Mouse (Mus musculus): ENCODE results near the gene Spata21. TPM values are rescaled to one million over a fixed set of nuclear protein-coding genes. Genes with fewer than 3 reads are reported as not detected.

Spata21 gene
- polyA plus RNA-seq, 1 experiment from 2014 or later = not detected

- Histone ChIP-seq H3K4me3 (replicated peaks) (peak within 1 kb of the TSS; percentile 99), H3K4me2 (replicated peaks) (peak within 1 kb of the TSS; percentile 85), H3K27ac (peak within 1 kb of the TSS; percentile 97), H3K4me1 (replicated peaks) (no peaks in the 10 kb centered on the region; the same call in 1 of the 2 replicates), H3K9me3 (no peaks in the 10 kb centered on the region), H3K27me3 (replicated peaks) (no peaks in the 10 kb centered on the region), H3K9ac (peak within 1 kb of the TSS; percentile 99), H3K36me3 (no peaks in the 10 kb centered on the region)
- 5% methylated on average over 58 of the region's 58 CpGs for WGBS
- peak; percentile 93 for ATAC-seq
Observed at GRCm38 (mm10) chr4:141147112-141148008, 59.2 kb downstream of the Spata21 start, which contains the start of gene Fbxo42. Gene Fbxo42, plus strand, starts transcription at chr4:141147913.

DNA sequence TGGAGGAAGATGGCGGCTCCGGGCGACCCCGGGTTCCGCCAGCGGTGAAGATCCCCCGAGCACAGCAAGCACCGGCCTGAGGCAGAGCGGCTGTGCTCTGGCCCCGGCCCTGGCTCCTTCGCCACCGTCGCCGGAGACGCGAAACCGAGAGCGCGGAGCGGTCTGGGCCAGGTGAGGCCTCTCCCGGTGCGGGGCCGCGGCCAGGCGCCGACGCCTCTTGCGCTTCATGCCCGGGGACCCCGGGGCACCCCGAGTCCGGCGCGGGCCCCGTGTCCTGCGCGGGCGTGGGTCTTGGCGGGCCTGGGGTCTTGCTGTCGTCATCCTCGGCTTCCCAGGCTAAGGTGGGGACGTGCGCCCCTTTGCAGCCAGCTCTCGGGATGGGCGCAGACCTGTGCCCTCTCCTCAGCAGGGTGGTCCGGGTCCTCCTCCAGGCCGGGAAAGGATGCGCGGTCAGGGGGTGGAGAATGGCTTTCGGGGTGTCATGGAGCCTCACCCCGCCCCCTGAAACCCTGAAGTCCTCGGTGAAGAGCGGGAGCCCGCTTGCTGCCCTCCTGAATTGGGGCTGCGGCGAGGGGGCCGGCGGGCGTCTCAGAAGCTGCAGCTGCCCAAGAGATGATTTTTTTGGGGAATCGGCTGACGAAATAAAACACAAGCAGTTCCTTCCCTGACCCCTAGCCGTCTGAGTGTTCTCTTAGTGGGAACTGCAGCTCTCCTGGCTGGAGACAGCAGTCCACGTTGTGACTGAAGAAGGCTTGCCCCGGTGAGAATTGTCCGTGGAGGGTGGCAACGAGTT lies 60.1 kb downstream of the Spata21 start:
- Histone ChIP-seq H3K4me3 (replicated peaks) (peak overlapping the region; percentile 99), H3K9me3 (no peaks in the 10 kb centered on the region), H3K9ac (peak overlapping the region; percentile 99), H3K27me3 (replicated peaks) (no peaks in the 10 kb centered on the region), H3K4me1 (replicated peaks) (no peaks in the 10 kb centered on the region; the same call in 1 of the 2 replicates), H3K27ac (peak overlapping the region; percentile 97), H3K36me3 (no peaks in the 10 kb centered on the region), H3K4me2 (replicated peaks) (peak overlapping the region; percentile 85)
- ATAC-seq = peak; percentile 82
- under 1% methylated on average over 66 of the region's 66 CpGs for WGBS

GRCm38 (mm10) chr4:141149116-141149515 lies 61.0 kb downstream of the Spata21 start:
- 20% methylated on average over 7 of the region's 7 CpGs for WGBS
- Histone ChIP-seq H3K36me3 (no peaks in the 10 kb centered on the region), H3K9me3 (no peaks in the 10 kb centered on the region), H3K4me3 (replicated peaks) (peak overlapping the region; percentile 99), H3K4me1 (replicated peaks) (no peaks in the 10 kb centered on the region; the same call in 1 of the 2 replicates), H3K27me3 (replicated peaks) (no peaks in the 10 kb centered on the region), H3K4me2 (replicated peaks) (peak overlapping the region; percentile 85), H3K9ac (peak overlapping the region; percentile 99), H3K27ac (no peak overlapping the region)
- no peak for ATAC-seq

- no peak for ATAC-seq
Observed at GRCm38 (mm10) chr4:141157485-141157884, 69.4 kb downstream of the Spata21 start.

GRCm38 (mm10) chr4:141158609-141159008 lies 70.5 kb downstream of the Spata21 start:
- no peaks in the 10 kb centered on the region for H3K27me3 ChIP-seq (replicated peaks)
- H3K4me2 ChIP-seq (replicated peaks) = peak overlapping the region; percentile 24; the same call in 1 of the 2 replicates
- peak overlapping the region; percentile 83 for H3K27ac ChIP-seq
- H3K4me1 ChIP-seq (replicated peaks) = peaks cover 30% of the 10 kb centered on the region
- H3K4me3 ChIP-seq (replicated peaks) = no peak overlapping the region
- no peaks in the 10 kb centered on the region for H3K36me3 ChIP-seq
- WGBS = 58% methylated on average over 2 of the region's 2 CpGs
- 0 out of 2 replicates have a peak overlapping the region, but pooled peaks have one; percentile 0 for H3K9ac ChIP-seq
- ATAC-seq = peak; percentile 65
- no peaks in the 10 kb centered on the region for H3K9me3 ChIP-seq

More at GRCm38 (mm10) chr4:141157485-141157884, 69.4 kb downstream of the Spata21 start:
- no peaks in the 10 kb centered on the region for H3K36me3 ChIP-seq
- no peaks in the 10 kb centered on the region for H3K9me3 ChIP-seq
- peaks cover 30% of the 10 kb centered on the region for H3K4me1 ChIP-seq (replicated peaks)
- H3K27ac ChIP-seq = peak overlapping the region; percentile 83
- WGBS = 56% methylated on average over 4 of the region's 4 CpGs
- no peak overlapping the region for H3K4me3 ChIP-seq (replicated peaks)
- no peaks in the 10 kb centered on the region for H3K27me3 ChIP-seq (replicated peaks)
- no peak overlapping the region for H3K9ac ChIP-seq
- no peak overlapping the region for H3K4me2 ChIP-seq (replicated peaks)

GRCm38 (mm10) chr4:141159093-141159492 lies 71.0 kb downstream of the Spata21 start:
- WGBS = 31% methylated on average over 11 of the region's 11 CpGs
- peak overlapping the region; percentile 83 for H3K27ac ChIP-seq
- H3K27me3 ChIP-seq (replicated peaks) = no peaks in the 10 kb centered on the region
- H3K36me3 ChIP-seq = 0 out of 2 replicates have a peak, but pooled peaks cover 3% of the 10 kb centered on the region
- 0 out of 2 replicates have a peak overlapping the region, but pooled peaks have one; percentile 0 for H3K9ac ChIP-seq
- H3K4me1 ChIP-seq (replicated peaks) = peaks cover 30% of the 10 kb centered on the region
- ATAC-seq = peak; percentile 86
- no peak overlapping the region for H3K4me3 ChIP-seq (replicated peaks)
- H3K9me3 ChIP-seq = no peaks in the 10 kb centered on the region
- H3K4me2 ChIP-seq (replicated peaks) = peak overlapping the region; percentile 24; the same call in 1 of the 2 replicates

DNA sequence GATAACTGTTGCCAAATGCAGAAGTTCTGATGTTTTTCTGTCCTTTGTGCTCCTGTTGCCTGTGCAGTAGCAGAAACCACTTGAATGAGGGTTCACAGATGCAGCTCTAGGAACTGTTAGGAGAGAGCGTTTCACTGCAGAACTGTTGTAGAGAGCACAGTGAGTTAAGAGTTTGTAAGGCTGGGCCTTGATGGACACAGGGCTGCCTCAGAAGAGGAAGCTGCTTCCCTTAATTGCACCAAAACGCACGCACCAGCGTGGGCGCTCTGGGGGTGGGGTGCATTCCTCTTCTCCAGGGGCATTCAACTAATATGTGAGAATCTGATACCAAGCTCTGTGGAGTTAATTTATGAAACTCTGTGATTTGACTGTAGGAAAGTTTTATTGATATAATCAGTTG lies 71.5 kb downstream of the Spata21 start:
- 34% methylated on average over 5 of the region's 5 CpGs for WGBS
- peaks cover 30% of the 10 kb centered on the region for H3K4me1 ChIP-seq (replicated peaks)
- no peaks in the 10 kb centered on the region for H3K9me3 ChIP-seq
- 0 out of 2 replicates have a peak, but pooled peaks cover 3% of the 10 kb centered on the region for H3K36me3 ChIP-seq
- H3K9ac ChIP-seq = no peak overlapping the region
- H3K27me3 ChIP-seq (replicated peaks) = no peaks in the 10 kb centered on the region
- H3K4me2 ChIP-seq (replicated peaks) = no peak overlapping the region
- no peak overlapping the region for H3K4me3 ChIP-seq (replicated peaks)
- H3K27ac ChIP-seq = peak overlapping the region; percentile 83
- ATAC-seq = no peak

GRCm38 (mm10) chr4:141160193-141160592 lies 72.1 kb downstream of the Spata21 start:
- no peak overlapping the region for H3K27ac ChIP-seq
- H3K27me3 ChIP-seq (replicated peaks) = no peaks in the 10 kb centered on the region
- H3K4me3 ChIP-seq (replicated peaks) = no peak overlapping the region
- WGBS = 82% methylated on average over 4 of the region's 4 CpGs
- no peak overlapping the region for H3K9ac ChIP-seq
- no peaks in the 10 kb centered on the region for H3K9me3 ChIP-seq
- no peak for ATAC-seq
- H3K36me3 ChIP-seq = 0 out of 2 replicates have a peak, but pooled peaks cover 3% of the 10 kb centered on the region
- peaks cover 30% of the 10 kb centered on the region for H3K4me1 ChIP-seq (replicated peaks)
- no peak overlapping the region for H3K4me2 ChIP-seq (replicated peaks)

- Histone ChIP-seq H3K9me3 (no peaks in the 10 kb centered on the region), H3K4me1 (replicated peaks) (peaks cover 31% of the 10 kb centered on the region), H3K4me3 (replicated peaks) (no peak overlapping the region), H3K36me3 (0 out of 2 replicates have a peak, but pooled peaks cover 3% of the 10 kb centered on the region), H3K9ac (no peak overlapping the region), H3K4me2 (replicated peaks) (no peak overlapping the region), H3K27ac (no peak overlapping the region), H3K27me3 (replicated peaks) (no peaks in the 10 kb centered on the region)
- 81% methylated on average over 6 of the region's 6 CpGs for WGBS
- ATAC-seq = no peak
Observed at GRCm38 (mm10) chr4:141161699-141162208, 73.6 kb downstream of the Spata21 start.

All from intestine, embryonic 15.5 days (tissue).